Mouse (Mus musculus): ENCODE data around the gene Rgs3. TPM values are rescaled to one million over a fixed set of nuclear protein-coding genes. Genes with fewer than 3 reads are reported as not detected.

The Rgs3 gene
- polyA plus RNA-seq, 1 experiment = 46.3 TPM

DNA sequence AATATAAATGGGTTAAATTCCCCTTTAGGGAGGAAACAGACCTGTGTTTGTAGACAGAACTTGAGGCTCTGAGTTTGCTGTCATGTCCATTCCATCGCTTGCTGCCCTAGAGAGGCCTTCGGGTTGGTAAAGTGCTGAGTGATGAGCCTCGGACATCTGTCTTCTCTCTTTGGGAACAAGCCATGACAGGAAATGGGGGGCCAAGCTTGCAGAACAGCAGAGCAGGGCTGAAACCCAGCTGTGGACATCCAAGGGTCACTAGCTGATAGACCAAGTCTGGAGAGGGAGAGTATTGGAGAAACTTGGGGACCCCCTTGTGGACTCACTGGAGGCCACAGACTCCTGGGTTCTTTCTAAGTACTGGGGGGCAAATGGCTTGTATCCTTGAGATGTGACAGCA lies 177.3 kb downstream of the Rgs3 start:
- DNase-seq (ENCODE audit: extremely low spot score in 1 of 2, low spot score in 1 of 2) = no peak

DNA sequence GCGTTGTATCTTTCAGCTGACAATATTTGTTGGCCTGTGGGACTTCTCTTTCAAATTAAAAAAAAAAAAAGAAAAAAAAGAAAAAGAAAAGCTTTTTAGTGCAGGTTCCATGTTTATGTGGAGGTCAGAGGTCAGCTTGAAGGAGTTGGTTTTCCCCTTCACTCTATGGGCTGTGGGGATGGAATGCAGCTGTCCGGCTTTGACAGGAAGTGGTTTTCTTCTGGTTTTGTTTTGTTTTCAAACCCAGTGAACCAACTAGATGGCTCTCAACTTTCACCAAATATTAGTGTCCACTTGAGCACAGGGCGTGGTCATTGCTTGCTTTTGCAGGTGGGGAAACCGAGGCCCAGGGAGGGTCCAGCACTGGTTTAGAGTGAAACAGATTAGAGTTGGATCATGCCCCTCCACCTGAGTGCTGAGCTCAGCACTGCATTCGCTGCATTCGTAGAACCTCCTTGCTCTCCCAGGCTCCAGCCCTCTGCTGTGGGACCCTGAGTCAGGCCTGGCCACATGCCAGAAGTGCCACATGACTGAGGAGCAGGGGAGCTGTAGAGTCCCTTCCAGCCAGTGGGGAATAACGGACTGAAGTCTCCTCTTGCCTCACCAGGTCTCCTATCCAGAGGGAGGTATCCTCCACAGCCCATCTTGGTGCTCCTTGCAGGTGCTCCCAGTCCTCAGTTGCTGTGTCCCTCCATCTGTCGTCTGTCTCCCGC lies 178.5 kb downstream of the Rgs3 start:
- no peak for DNase-seq (ENCODE audit: extremely low spot score in 1 of 2, low spot score in 1 of 2)

DNA sequence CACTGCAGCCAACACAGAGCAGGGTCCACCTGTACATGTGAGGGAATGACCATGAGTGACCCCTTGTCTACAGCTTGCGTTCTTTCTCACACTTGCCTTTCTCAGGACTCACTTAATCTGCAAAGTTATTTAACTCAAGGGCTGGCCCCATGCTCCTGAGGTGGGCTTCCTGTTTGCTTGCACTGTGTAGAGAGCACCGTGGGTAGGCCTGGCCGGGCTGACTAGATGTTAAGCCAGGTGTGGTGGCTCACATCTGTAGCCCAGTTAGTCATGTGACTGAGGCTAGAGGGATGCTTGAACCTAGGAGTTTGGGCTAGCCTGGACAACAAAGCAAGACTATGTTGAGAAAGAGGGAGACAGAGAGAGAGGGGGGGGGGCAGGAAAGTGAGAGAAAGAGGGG lies 179.3 kb downstream of the Rgs3 start:
- DNase-seq (ENCODE audit: extremely low spot score in 1 of 2, low spot score in 1 of 2) = no peak

DNA sequence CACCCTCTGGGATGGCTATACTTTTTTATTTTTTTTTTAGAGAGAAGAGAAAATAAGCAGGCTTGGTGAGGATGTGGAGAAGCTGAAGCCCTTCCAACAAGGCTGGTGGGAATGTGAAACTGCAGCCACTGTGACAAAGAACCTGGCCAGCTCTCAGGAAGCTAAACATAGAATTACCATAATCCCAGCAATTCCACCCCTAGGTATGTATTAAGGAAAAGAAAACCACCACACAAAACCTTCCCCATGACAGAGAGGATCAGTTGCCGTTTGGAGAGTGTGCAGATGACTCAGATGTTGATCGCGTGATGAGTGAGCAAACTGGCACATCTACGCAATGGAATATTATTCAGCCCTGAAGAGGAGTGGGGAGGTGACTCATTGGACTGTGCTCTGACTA lies 179.9 kb downstream of the Rgs3 start:
- no peak for DNase-seq (ENCODE audit: extremely low spot score in 1 of 2, low spot score in 1 of 2)

DNA sequence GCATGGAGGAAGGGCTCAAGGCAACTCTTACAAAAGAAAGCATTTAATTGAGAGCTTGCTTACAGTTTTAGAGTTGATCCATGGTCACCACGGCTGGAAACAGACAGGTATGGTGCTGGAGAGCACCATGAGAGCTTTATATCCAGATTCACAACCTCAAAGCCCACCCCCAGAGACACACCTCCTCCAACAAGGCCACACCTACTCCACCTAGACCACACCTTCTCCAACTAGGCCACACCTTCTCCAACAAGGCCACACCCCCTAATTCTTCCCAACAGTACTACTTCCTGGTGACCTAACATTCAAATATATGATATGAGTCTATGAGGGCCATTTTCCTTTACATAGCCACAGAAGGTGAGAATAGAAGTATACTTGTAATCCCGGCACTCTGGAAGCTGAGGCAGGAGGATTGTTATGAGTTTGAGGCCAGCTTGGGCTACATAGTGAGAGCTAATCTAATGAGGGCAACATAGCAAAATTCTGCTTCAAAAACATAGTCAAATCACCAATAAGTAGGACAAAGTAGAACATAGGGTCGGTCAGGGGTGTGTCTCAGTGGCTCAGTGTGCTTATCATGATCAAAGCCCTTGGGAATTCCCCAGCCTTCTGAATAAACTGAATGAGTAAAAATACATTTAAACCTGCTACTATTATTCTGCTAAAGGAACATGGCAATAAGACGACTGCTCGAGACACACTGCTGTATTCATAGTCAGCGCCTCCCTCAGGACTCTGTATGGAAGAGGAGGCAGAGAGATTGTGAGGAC lies 180.8 kb downstream of the Rgs3 start:
- DNase-seq (ENCODE audit: extremely low spot score in 1 of 2, low spot score in 1 of 2) = no peak

DNA sequence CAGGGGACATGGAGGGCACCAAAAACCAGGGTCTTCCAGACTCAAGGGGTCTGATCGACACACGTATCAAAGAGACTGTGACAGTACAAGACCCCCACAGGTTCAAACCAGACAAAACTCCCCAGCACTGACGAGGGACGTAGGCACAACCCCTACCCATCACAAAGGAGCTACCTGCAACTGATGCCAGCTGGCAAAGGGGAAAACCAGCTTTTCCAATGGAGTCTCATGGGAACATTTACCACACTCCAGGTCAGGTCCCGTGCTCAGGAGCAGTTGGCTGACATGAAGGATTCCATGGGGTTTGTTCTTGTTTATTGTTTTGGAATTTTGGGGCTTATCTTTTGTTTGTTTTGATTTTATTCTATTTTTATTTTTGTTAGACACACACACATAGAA lies 181.4 kb downstream of the Rgs3 start:
- DNase-seq (ENCODE audit: extremely low spot score in 1 of 2, low spot score in 1 of 2) = no peak

DNA sequence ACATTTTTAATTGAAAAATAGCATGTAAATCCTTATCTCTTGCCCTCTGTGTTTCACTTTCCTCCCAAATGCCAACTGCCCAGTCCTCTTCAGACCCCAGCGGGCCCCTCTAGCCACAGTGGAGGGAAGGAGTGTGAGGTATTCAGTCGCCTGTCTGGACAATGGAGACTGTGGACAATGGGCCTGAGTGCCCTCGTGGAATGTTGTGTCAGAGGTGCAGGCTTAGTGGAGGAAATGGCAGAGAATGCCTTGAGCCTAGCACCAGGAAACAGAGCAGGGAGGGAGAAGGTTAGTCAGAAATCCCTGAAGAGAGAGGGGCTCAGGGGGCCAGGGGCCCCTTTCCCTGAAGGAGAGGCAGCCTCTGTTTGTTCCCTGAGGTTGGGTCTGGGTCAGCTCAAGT lies 182.0 kb downstream of the Rgs3 start:
- DNase-seq (ENCODE audit: extremely low spot score in 1 of 2, low spot score in 1 of 2) = no peak

DNA sequence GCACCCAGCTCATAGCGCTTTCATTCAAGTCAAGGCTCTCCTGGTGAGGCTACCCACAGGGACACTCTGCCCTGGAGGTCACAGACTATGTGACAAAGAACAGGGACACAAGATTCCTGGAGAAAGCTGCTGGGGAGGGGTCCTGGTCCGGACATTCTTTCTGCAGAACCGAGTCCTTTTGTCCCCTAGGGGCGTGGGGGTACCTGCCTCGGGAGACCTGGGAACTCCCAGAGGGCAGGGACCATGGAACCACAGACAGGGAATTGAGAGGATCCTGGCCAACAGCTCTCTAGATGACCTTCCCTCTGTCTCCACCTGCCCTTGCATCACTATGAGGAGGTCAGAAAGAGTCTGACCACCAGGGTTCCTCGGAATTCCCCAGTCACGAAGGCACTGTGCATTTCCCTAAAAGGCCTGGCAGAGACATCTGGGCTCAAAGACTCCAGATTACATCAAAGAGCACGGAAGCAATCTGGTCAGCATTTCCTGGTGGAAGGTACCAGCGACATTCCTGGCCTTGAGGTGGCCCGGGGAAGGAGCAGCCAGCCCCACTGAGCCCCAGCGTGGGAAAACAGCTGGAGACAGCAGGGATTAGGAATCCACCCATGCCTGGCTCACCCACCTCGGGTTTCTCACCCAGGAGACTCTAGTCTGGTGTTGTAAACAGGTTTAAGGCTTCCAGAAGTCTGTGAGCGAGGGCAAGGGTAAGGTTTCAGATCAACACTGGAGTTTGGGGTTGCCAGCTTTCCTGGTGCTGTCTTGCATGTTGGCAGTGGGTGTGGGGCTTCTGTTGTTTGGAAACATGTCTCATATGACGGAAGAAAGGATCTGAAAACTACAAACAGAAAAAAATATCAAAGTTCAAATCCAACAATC lies 183.5 kb downstream of the Rgs3 start:
- DNase-seq (ENCODE audit: extremely low spot score in 1 of 2, low spot score in 1 of 2) = no peak

DNA sequence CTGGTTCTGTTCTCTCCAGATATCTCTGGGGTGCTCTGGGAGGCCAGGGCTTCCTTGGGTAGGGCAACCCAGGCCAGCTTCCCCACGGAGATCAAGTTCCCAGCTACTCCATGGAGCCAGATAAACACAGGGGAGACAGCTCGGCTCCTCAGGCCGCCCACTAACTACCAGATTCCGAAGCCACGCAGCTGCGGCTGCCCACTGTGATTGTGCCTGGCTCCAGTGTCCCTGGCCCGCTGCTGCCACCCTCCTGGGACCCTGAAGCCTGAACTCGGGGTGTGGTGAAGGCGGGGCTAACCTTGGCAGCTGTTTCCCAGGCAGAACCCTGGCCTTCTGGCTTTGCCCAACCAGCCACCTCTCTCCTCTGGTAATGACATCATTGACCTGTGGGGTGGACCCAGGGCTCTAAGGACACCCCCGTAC lies 184.9 kb downstream of the Rgs3 start:
- DNase-seq (ENCODE audit: extremely low spot score in 1 of 2, low spot score in 1 of 2) = no peak

DNA sequence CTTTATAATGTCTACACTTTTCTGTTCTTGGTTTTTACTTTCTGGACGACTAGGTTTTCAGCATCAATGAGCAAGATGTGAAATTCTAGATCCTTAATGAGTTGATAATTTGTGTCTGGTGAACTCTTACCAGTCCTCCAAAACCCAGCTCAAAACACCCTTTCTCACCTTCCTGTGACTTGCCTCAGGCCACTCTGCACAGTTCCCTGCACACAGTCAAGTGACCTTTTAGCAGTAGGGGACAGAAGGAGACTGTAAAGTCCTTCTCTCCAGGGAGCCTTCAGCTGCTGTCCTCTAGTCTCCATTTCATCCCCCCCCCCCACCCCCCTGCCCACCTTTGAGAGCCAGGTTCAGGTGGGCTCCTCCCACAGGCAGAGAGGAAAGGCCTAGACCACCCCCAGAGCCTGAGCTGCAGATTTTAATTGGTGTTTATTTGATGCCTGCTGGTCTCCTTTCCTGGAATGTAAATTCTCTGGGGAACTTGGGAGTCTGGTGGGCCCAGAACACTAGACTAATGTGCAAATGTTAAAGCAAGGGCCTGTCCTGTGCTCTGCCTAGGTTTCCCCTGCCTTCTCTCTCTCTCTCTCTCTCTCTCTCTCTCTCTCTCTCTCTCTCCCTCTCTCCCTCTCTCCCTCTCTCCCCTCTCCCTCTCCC lies 185.5 kb downstream of the Rgs3 start:
- DNase-seq (ENCODE audit: extremely low spot score in 1 of 2, low spot score in 1 of 2) = no peak

Other genes with a start within 250 kb of the Rgs3 start
- gene Fkbp15, start 199.3 kb upstream of the Rgs3 start, polyA plus RNA-seq (2012; rRNA removed) = 24.4 and 27.2 TPM in 2 replicates
- 19.9 and 20.0 TPM in 2 replicates for gene Slc31a1, start 199.1 kb upstream of the Rgs3 start, polyA plus RNA-seq (2012; rRNA removed)
- 54.6 and 57.6 TPM in 2 replicates for gene Cdc26, start 151.2 kb upstream of the Rgs3 start, polyA plus RNA-seq (2012; rRNA removed)
- 15.6 and 17.4 TPM in 2 replicates for gene Prpf4, start 151.1 kb upstream of the Rgs3 start, polyA plus RNA-seq (2012; rRNA removed)
- 0.20 and 0.23 TPM in 2 replicates for gene Rnf183, start 124.6 kb upstream of the Rgs3 start, polyA plus RNA-seq (2012; rRNA removed)
- gene Wdr31, start 89.0 kb upstream of the Rgs3 start, polyA plus RNA-seq (2012; rRNA removed) = 7.1 and 8.4 TPM in 2 replicates
- 0.60 and 0.78 TPM in 2 replicates for gene Bspry, start 79.8 kb upstream of the Rgs3 start, polyA plus RNA-seq (2012; rRNA removed)
- gene Hdhd3, start 56.4 kb upstream of the Rgs3 start, polyA plus RNA-seq (2012; rRNA removed) = 6.8 and 8.0 TPM in 2 replicates
- 37.2 and 43.1 TPM in 2 replicates for gene Alad, start 39.9 kb upstream of the Rgs3 start, polyA plus RNA-seq (2012; rRNA removed)
- 30.6 and 31.3 TPM in 2 replicates for gene Pole3, start 34.8 kb upstream of the Rgs3 start, polyA plus RNA-seq (2012; rRNA removed)
- 0.44 TPM in 2 replicates for gene 4933430I17Rik, start 34.5 kb upstream of the Rgs3 start, polyA plus RNA-seq (2012; rRNA removed)

All from frontal cortex, adult 2 months (tissue).